Mouse (Mus musculus) left cerebral cortex, adult 11 months (tissue): ENCODE results near the gene Shroom4.
"Not testable (repeated sequence)": the region's sequence is repeated elsewhere in the genome, so short reads cannot be mapped to it uniquely, and the experiment has no call there.

Source experiments
- DNase-seq: peaks from one replicate; pipeline ENCODE4 v3.0.0; 2022; ENCODE audit warnings: low spot score

The Shroom4 gene

GRCm38 (mm10) chrX:6399626-6400397 is at the start of gene Shroom4:
Gene Shroom4, plus strand, starts transcription at chrX:6399854.
- DNase-seq: peak; percentile 16

DNA sequence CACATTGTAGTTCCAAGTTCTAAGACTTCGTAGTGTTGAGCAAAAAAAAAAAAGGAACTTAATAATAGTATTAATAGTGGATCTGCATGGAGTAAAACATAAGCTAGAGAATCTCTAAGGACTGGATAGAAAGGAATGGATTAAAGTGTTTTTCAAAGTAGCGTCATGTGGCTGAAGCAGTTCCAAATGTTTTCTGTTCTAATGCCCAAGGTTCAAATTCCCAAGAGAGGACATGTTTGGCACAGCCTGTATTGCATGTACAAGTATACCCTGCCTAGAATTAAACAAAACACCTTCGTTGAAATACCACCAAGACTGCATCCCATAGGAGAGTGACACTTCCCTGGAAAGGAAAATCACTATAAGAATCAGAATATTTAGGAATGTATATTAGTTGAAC is 42.8 kb upstream of the Shroom4 start:
- DNase-seq: no peak

- no peak for DNase-seq
Observed at GRCm38 (mm10) chrX:6357503-6358114, 42.0 kb upstream of the Shroom4 start.

- no peak for DNase-seq
Observed at GRCm38 (mm10) chrX:6368822-6369221, 30.8 kb upstream of the Shroom4 start.

DNA sequence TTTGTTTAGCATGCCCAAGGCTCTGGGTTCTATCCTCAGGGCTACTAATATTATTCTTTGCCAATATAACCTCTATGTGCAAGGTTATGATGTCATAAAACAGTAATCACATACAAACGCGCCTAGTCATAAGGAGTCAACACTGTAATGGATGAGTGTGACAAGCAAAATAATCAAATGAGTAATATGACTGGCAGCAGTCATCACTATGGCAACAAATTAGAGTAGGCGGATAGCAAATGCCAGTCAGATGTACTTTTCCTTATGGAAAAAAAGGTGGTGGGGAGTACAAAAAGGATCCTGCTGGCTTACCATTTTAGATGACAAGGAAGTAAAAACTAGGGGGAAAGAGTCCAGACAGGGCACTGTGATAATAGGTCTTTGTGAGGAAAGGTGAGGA is 28.9 kb upstream of the Shroom4 start:
- DNase-seq: no peak

DNA sequence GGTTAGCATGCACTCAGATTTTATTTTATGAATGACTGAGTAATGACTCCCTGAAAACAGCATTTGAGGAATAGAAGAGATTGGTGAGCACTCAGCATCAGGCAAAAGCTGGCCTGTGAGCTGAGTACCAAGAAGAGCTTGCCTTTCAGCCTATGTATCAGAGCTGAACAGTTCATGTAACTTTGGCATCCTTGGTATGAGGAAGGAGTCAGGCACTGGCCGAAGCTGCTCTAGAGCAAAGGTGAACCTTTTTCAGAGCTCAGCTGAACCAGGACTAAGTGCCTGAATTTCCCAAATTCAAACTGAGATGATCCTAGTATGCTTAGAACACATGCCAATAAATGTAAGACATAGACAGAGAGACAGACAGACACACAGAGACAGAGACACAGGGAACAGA is 5.8 kb upstream of the Shroom4 start:
- no peak for DNase-seq

GRCm38 (mm10) chrX:6399193-6399592 is 461 bp upstream of the Shroom4 start:
- DNase-seq: peak; percentile 0

DNA sequence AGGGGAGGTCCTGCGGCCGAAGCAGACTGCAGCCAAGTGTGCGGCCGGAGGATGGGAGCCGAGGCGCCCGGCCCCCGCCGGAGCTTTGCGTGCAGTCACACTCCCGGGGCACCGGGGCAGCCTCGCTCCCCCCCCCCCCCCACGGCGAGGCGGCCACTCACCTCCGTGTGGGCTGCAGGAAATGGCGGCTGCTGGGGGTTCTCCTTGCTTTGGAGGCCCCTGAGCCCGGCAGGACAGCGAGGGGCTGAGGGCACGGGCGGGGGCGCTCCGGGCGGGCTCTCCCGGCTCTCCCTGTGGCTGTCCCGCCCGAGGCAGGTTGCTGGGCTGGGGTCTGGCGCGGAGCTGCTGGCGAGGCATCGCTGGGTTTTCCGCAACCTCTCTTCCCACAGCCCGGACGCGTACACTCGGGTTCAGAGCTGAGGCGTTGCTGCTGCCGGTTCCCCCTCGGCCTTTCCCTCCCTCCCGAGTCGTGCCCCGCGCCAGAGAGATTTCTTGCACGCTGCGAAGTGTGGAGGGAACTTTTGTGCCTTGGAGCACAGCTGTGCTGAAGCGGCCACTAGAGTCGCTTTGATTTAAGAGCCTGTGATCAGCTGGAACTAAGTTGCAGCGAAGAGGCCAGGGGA is 855 bp downstream of the Shroom4 start:
- no peak for DNase-seq

DNA sequence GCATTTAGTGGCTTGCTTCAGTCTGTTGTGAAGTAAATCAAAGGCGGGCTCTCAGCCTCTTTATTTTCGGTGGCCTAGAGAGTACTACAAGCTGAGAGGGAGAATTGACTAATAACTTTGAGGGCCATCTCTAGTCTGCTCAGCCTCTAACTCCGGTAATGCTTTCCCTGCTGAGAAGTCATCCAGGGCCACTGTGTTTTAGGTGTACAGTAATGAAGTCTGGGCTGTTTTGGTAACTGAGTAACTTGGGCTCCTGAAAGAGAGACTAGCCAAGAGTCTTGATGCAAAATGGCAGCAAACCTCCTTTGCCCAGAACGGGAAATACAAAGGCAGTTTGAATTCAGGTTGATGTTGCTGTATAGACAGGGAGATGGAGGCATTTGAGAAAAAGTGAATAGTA is 3.3 kb downstream of the Shroom4 start:
- no peak for DNase-seq

DNA sequence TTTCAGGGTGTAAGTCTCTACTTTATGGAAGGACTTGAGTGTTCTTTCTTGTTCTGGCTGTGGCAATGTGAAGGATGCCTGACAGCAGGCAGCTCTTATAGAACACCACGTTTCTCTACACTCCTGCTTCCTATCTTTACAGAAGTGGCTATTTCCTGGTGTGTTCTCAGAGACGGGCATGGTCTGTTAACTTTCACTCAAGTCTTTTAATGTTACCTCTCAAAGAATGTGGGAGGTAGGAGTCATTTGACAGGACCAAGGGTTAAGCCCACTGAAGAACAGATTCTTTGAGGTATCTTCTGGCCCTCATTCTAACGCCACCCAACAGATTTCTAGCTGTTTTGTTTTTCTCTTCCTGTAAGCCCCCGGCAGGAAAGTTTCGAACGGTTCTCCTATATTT is 9.5 kb downstream of the Shroom4 start:
- no peak for DNase-seq

DNA sequence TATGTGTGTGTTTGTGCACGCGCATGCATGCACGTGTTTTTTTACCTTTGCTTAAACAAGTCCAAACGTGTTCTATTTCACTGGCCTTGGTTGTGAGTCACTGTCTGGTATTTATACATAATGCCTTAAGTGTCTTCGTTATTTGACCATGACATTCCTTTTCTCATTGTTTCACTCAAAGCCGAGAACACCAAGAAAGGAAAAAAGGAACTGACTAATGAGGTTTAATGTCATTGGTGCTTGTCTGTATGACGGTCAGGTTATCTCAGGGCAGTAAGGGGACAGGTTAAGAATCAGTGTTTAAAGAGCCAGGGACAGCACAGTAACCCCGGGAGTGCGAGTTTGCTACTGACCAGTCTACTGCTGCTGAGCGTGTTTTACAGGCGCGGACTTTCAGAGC is 15.8 kb downstream of the Shroom4 start:
- DNase-seq: no peak

DNA sequence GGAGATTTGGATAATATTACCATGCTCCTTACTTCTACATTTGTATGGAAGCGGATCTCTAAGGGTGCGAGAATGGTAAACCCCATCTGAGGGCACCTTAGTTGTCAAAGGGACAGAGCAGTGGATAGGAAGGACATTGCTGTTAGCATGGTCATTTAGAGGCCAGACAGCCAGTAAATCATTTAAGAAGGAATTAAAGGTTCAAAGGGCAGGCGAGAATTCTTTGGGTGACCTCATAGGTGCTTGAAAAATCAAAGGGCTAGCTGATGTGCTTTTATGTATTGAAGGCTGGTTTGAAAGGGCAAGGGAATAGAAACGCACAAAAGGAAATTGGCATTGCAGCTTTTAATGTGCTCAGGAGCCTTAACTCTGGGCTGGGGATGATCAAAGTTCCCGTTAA is 16.3 kb downstream of the Shroom4 start:
- no peak for DNase-seq

- no peak for DNase-seq
Observed at GRCm38 (mm10) chrX:6418140-6418539, 18.5 kb downstream of the Shroom4 start.

- no peak for DNase-seq
Observed at GRCm38 (mm10) chrX:6435260-6435659, 35.6 kb downstream of the Shroom4 start.

DNA sequence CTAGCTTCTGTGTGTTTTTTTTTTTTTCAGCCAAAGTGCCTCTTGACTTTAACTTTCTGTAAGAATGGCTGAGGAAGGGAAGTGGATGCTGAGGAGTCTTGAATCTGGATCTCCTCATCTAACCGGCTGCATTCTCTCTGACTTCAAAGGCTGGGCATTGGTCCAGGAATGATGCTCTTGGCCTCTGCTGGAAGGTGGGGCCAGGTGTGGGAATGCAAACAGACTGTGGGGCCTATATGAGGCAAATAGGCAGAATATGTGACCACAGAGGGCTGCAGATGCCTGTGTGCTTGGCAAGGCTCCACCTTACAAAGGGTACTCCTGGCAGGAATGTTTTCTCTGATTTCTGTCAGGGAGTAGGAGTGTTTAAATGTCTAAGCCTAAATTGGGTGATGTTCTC is 46.8 kb downstream of the Shroom4 start:
- no peak for DNase-seq

- DNase-seq: peak; percentile 7
Observed at GRCm38 (mm10) chrX:6448001-6448400, 48.3 kb downstream of the Shroom4 start.

DNA sequence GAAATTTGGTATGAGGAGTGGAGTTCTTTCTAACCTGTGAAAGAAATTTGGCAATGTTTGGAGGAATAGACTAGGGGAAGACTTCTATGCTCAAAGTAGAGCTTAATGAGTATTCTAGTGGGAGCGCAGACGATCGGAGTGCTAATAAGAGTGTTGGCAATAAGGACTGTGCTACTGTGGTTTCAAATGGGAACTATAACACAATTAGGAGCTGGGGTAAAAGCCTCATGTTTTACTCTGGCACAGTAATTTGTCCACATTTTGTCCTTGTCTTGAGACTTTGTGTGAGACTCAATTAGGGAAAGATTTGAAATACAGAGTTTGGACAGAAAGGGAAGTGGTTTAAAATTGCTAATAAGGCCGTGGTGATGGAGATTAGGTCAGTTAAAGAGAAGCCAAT is 53.6 kb downstream of the Shroom4 start:
- no peak for DNase-seq

DNA sequence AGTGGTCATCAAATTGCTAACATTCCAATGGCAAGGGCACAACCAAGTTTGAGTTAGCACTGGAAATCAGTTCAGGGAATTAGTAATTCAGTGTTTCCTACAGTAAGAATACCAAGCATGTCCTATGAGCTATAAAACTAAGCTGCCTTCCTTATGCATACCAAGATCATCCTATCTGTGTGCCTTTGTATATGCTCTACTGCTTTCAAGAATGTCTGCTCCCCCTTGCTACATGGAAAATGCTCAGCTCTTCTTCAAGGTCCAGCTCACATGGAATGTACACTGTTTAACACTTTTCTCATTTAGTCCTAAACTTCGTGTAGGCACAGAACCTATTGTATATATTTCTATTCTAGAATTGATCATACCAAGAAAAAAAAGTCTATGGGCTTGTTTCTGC is 69.6 kb downstream of the Shroom4 start:
- not testable (repeated sequence) for DNase-seq

DNA sequence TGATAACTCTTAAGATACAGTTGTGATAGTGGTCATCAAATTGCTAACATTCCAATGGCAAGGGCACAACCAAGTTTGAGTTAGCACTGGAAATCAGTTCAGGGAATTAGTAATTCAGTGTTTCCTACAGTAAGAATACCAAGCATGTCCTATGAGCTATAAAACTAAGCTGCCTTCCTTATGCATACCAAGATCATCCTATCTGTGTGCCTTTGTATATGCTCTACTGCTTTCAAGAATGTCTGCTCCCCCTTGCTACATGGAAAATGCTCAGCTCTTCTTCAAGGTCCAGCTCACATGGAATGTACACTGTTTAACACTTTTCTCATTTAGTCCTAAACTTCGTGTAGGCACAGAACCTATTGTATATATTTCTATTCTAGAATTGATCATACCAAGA is 72.9 kb downstream of the Shroom4 start:
- not testable (repeated sequence) for DNase-seq

GRCm38 (mm10) chrX:6475177-6475576 is 75.5 kb downstream of the Shroom4 start:
- DNase-seq: no peak

DNA sequence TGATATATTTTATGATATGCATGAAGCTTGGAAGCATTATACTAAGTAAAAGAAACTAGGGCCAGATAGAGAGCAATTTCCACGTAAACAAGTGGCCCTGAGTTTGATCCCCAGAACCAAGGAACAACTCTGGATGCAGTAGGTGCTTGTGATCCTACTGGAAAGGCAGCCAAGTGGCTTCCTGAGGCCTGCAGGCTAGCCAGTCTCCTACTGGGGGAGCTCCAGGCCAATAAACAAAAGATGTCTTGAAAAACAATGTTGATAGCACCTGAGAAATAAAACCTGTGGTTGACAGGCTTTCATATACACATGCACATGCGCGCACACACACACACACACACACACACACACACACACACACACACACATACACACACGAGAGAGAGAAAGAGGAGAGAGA is 82.6 kb downstream of the Shroom4 start:
- no peak for DNase-seq

DNA sequence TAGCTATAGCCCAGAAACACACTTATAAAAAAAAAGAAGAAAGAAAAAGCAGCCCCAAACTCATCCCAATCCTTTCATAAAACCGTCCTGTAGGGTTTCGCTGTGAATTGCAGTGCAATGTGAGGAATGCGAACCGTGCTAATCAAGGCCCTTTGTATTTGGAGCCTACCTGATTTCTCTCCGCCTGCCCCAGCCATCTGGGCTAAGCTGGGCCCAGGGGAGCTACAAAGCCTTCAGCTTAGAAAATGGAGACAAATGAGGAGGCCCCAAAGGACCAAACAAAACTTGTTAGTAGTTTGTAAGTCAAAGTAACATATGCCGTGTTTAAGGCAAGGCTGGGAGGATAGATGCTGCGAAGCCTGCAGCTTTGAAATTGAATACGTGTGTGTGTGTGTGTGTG is 84.2 kb downstream of the Shroom4 start:
- no peak for DNase-seq

DNA sequence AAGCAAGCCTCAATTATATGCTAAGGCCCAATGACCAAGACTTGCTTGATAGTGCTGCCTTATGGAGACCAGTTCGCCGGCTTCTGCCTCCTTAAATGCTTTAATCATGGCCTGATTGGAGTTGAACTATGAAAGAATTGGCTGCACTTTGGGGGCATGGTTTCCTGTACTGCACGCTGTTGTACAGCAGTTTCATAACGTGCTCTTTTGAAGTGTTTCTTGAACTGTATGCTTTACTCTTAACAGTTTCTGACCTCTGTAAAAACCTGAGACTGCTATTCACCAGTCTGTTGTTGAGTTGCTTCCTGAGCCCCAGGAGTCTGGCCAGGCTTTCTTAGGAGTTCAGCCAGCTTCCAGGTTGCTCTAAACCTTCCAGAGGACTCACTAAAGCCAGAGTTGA is 90.8 kb downstream of the Shroom4 start:
- no peak for DNase-seq
